Mouse (Mus musculus) heart, postnatal 0 days (tissue): ENCODE measurements around the gene Sv2b. TPM values are rescaled to one million over a fixed set of nuclear protein-coding genes. Genes with fewer than 3 reads are reported as not detected.

ENCODE experiments used
- ATAC-seq: fragments of 200-750 bp; cut with Nextera tagmentation; 2 replicates; pipeline ENCODE4 v1.8.0; 2017; ENCODE audit warnings: low read depth, moderate number of reproducible peaks, moderate library complexity; ENCODE audit not compliant: insufficient read depth
- DNase-seq: peaks from one replicate; pipeline ENCODE4 v3.0.0-alpha.2; 2016; ENCODE audit warnings: low spot score
- H3K27ac ChIP-seq: fragments of 300-500 bp; sonication (generic); 2 replicates; pipeline ENCODE4 v1.5.1; 2014; ENCODE audit warnings: low read depth, mild to moderate bottlenecking
- H3K27me3 ChIP-seq: fragments of 300-500 bp; sonication (generic); 2 replicates; pipeline ENCODE4 v1.6.1; 2014; ENCODE audit warnings: low read length, mixed read lengths; ENCODE audit not compliant: control insufficient read depth, insufficient read depth
- H3K36me3 ChIP-seq: fragments of 300-500 bp; sonication (generic); replicated peaks from 2 replicates; pipeline ENCODE4 v1.6.1; 2014; ENCODE audit warnings: low read length, mixed read lengths; ENCODE audit not compliant: control insufficient read depth, insufficient read depth
- H3K4me1 ChIP-seq: fragments of 300-500 bp; sonication (generic); 2 replicates; pipeline ENCODE4 v1.6.1; 2014; ENCODE audit warnings: antibody characterized with exemption; ENCODE audit not compliant: control insufficient read depth, insufficient read depth
- H3K4me2 ChIP-seq: fragments of 300-500 bp; sonication (generic); 2 replicates; pipeline ENCODE4 v1.6.1; 2014; ENCODE audit warnings: low read depth, mild to moderate bottlenecking, low read length, moderate library complexity
- H3K4me3 ChIP-seq: fragments of 300-500 bp; sonication (generic); 2 replicates; pipeline ENCODE4 v1.5.1; 2014; ENCODE audit warnings: low read depth, low read length
- H3K9ac ChIP-seq: fragments of 300-500 bp; sonication (generic); replicated peaks from 2 replicates; pipeline ENCODE4 v1.6.1; 2014; ENCODE audit warnings: low read depth, low read length, mixed read lengths
- H3K9me3 ChIP-seq: fragments of 300-500 bp; sonication (generic); replicated peaks from 2 replicates; pipeline ENCODE4 v1.6.1; 2016; ENCODE audit warnings: low read length; ENCODE audit not compliant: control insufficient read depth
- CTCF ChIP-seq: IDR thresholded peaks from 2 replicates; pipeline ENCODE4 v1.5.1; 2016; ENCODE audit warnings: antibody characterized with exemption, control low read depth, low read depth
- EP300 ChIP-seq: IDR thresholded peaks from 2 replicates; pipeline ENCODE4 v1.6.1; 2016; ENCODE audit warnings: antibody characterized with exemption, low read depth
- WGBS: fragments of 180-500 bp; shearing (Covaris S2); extraction: QIAGEN DNeasy Blood & Tissue Kit; methylation state at CpG from one replicate; pipeline ENCODE4 v1.1.7; 2014; 5-methylcytosine and 5-hydroxymethylcytosine counted together
- polyA plus RNA-seq: library from polyadenylated mRNA; unstranded; fragments of >200 nt; fragmentation: Nextera tagmentation; extraction: Ambion mirVana; gene quantifications from 2 replicates; pipeline ENCODE4 v1.2.1, GENCODE M21; 2015
- total RNA-seq: library from RNA; depleted of rRNA; stranded (reverse); fragments of >200 nt; gene quantifications from 2 replicates; pipeline ENCODE4 v1.2.3, GENCODE M21; 2014; ENCODE audit warnings: low replicate concordance

Gene Sv2b
- total and polyA plus RNA-seq, 2 experiments from 2014 or later, result 0.23 to 0.73 TPM

DNA sequence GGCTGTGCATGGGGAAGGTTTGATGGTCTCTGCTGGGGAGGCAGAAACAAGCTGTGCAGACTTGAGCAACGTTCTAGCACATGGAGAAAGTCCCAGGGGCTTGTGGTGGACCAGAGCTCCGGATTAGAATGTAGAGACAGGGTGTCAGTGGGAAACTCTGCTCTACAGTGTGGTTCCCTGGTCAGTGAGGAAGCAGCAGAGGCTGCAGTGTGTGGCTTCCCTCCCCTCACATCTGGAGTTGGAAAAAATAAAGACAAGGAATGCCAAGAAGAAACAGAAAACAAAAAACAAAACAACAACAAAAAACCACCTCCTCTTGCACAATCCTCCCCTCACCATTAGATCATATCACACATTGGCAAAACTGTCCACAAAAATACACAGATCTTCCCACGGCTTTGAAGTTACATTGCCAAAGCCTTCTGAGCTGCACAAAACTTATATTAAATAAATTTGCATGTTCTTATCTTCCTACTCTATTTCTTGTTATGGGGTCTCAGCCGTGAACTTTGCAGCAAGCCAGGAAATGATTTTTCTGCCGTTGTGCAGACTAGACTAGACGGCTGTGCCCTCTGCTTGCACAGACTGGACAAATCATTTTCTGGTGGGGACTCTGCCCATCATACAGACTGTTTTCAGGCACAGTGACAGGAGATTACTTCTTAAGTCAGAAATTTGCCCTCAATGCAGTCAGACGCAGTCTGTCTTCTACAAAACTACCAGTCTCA lies 86.2 kb downstream of the Sv2b start:
- no peak for ATAC-seq
- no peak for DNase-seq
- no peaks in the 10 kb centered on the region for H3K27me3 ChIP-seq
- H3K9ac ChIP-seq, result no peak overlapping the region
- no peaks in the 10 kb centered on the region for H3K36me3 ChIP-seq
- 58% methylated on average over 7 of the region's 7 CpGs for WGBS
- H3K4me2 ChIP-seq, result no peak overlapping the region
- H3K4me1 ChIP-seq, result no peaks in the 10 kb centered on the region
- no peak overlapping the region for H3K27ac ChIP-seq
- H3K4me3 ChIP-seq, result no peak overlapping the region
- TF ChIP-seq EP300 (no peak), CTCF (no peak)
- H3K9me3 ChIP-seq, result peaks cover 6% of the 10 kb centered on the region; the same call in 1 of the 2 replicates

DNA sequence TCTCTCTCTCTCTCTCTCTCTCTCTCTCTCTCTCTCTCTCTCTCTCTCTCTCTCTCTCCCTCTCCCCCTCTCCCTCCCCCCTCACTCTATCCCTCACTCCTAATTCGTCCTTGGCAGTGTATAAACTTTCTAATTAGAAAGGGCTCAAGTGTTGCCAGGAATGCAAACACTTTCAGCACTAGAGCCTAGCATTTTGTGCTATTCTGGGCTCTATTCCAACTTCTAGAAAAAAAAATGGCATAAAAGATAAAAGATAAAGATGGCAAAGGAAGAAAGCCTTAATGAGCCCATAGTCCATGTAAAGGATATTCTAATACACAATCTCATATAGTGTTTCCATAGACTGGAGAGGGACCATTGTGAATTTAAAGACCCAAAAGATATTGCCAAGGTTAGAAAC lies 88.3 kb downstream of the Sv2b start:
- TF ChIP-seq CTCF, result no peak
- TF ChIP-seq EP300, result no peak
- H3K9me3 ChIP-seq, result peaks cover 6% of the 10 kb centered on the region; the same call in 1 of the 2 replicates
- H3K4me3 ChIP-seq, result no peak overlapping the region
- H3K9ac ChIP-seq, result no peak overlapping the region
- H3K4me2 ChIP-seq, result no peak overlapping the region
- H3K27ac ChIP-seq, result no peak overlapping the region
- DNase-seq (peak; percentile 13), ATAC-seq (no peak)
- H3K27me3 ChIP-seq, result no peaks in the 10 kb centered on the region
- H3K4me1 ChIP-seq, result no peaks in the 10 kb centered on the region
- WGBS, result 19% methylated on average over 1 of the region's 1 CpGs
- no peaks in the 10 kb centered on the region for H3K36me3 ChIP-seq

DNA sequence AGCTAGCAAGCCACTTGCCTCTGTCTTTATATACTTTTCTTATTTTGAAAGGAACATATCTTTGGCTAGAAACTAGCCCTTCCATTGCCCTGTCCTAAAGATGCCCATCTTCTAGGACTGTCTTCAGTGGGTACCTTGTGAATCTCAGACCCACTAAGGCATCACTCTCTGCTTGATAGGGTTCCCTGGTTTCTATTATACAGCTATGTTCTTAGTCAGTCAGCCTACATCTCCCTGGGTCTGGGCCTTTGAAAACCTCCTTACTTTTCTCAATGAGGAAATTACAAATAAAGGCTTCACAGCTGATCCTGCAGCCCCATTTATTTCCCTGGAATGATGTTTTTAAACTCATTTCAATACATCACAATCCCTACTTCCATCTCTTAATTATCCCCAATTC lies 88.8 kb downstream of the Sv2b start:
- Histone ChIP-seq H3K27ac (no peak overlapping the region), H3K27me3 (no peaks in the 10 kb centered on the region), H3K4me2 (no peak overlapping the region), H3K4me1 (no peaks in the 10 kb centered on the region), H3K36me3 (no peaks in the 10 kb centered on the region), H3K4me3 (no peak overlapping the region), H3K9ac (no peak overlapping the region), H3K9me3 (peaks cover 6% of the 10 kb centered on the region; the same call in 1 of the 2 replicates)
- DNase-seq (no peak), ATAC-seq (no peak)
- TF ChIP-seq EP300 (no peak), CTCF (no peak)

DNA sequence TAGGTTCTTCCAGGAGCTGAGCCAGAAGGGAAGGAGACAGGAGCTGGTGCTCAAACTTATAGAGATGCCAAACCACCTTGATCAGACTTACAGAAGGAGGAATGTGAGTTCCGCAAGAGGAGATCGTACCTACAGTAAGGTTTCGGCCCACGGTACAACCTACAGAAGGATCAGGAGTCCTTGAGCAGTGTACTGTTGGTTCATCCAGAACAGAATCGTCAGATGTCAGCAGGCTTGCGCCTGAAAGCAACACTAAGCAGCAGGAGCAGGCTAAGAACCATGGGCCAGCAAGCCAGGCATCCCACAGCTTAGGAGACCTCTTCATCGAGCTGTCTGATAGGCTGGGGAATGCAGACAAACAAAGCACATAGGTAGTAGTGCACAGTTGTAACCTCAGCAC lies 92.9 kb downstream of the Sv2b start:
- DNase-seq (no peak), ATAC-seq (no peak)
- Histone ChIP-seq H3K4me3 (no peak overlapping the region), H3K36me3 (no peaks in the 10 kb centered on the region), H3K27me3 (no peaks in the 10 kb centered on the region), H3K27ac (no peak overlapping the region), H3K9me3 (peaks cover 6% of the 10 kb centered on the region; the same call in 1 of the 2 replicates), H3K4me1 (peaks cover 6% of the 10 kb centered on the region; the same call in 1 of the 2 replicates), H3K9ac (no peak overlapping the region), H3K4me2 (no peak overlapping the region)
- WGBS, result 77% methylated on average over 7 of the region's 7 CpGs
- TF ChIP-seq CTCF (no peak), EP300 (no peak)

DNA sequence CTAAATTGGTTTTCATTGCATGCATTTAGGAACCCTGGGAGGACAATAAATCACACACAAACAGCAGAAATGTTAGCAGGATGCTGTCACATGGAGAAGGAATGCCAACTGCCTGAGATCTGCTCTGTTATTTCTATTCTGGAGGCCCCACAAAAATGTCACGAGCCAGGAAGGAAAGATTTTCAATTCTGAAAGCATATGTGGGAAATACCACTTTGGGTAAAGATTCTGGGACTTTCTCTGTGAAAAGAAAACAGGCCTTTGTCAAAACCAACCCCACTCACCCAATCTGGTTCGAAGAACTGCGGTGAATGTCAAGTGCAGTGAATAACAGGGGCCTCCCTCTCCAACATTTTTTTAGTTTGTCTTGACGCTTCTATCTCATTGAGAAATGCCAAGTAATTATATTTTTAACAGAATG lies 99.8 kb downstream of the Sv2b start:
- no peak for DNase-seq
- Histone ChIP-seq H3K4me1 (peaks cover 6% of the 10 kb centered on the region; the same call in 1 of the 2 replicates), H3K27ac (no peak overlapping the region), H3K36me3 (no peaks in the 10 kb centered on the region), H3K27me3 (no peaks in the 10 kb centered on the region), H3K9me3 (no peaks in the 10 kb centered on the region), H3K4me3 (no peak overlapping the region), H3K9ac (no peak overlapping the region), H3K4me2 (no peak overlapping the region)
- no peak for ATAC-seq
- 62% methylated on average over 4 of the region's 4 CpGs for WGBS
- TF ChIP-seq CTCF (no peak), EP300 (no peak)

DNA sequence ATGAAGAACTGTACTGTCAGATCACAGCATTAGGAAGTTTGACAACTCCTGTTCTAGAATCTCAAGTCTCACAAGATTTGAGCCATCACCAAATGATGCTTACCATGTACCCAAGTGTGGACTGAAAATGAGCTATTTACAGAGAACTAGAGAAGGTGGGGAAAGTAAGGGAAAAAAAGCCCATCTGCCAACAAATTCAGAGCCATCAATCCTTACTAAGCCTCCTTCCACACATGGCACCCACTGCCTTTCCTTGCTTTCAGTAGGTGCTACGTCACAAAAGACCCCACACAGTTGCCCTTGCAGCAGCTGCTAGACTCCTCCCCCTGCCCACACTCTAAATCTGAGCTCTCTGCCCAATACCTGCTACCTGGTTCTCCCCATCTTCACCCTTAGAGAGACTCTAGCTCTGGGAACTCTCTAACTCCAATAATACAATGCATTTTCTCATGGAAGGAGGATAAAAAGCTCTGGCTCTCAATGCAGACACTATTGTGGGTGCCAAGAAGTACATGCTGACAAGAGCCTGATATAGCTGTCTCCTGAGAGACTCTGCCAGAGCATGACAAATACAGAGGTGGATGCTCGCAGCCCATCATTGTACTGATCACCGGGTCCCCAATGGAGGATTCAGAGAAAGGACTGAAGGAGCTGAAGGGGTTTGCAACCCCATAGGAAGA lies 101.0 kb downstream of the Sv2b start:
- Histone ChIP-seq H3K9ac (no peak overlapping the region), H3K36me3 (no peaks in the 10 kb centered on the region), H3K27ac (no peak overlapping the region), H3K4me2 (no peak overlapping the region), H3K9me3 (no peaks in the 10 kb centered on the region), H3K27me3 (no peaks in the 10 kb centered on the region), H3K4me1 (peaks cover 6% of the 10 kb centered on the region; the same call in 1 of the 2 replicates), H3K4me3 (no peak overlapping the region)
- WGBS, result 69% methylated on average over 3 of the region's 3 CpGs
- DNase-seq (no peak), ATAC-seq (no peak)
- no peak for TF ChIP-seq CTCF
- TF ChIP-seq EP300, result no peak
